Mouse (Mus musculus) layer of hippocampus, adult 18-20 months (tissue): Measurements from ENCODE around the gene Fchsd2. TPM values are rescaled to one million over a fixed set of nuclear protein-coding genes. Genes with fewer than 3 reads are reported as not detected.
"Not testable (repeated sequence)": the region's sequence is repeated elsewhere in the genome, so short reads cannot be mapped to it uniquely, and the experiment has no call there.

Experiments
- DNase-seq, 2 experiments: peaks; one replicate each; pipeline ENCODE4 v3.0.0; 2022; ENCODE audit warnings: low spot score in 2 of 2
- total RNA-seq, 2 experiments: library from RNA; stranded (reverse); gene quantifications; 2 replicates each; pipeline ENCODE4 v1.2.3; 2021

The Fchsd2 gene
- total RNA-seq, 2 experiments from 2014 or later, result 32.7 to 33.8 TPM

GRCm38 (mm10) chr7:101109856-101110350 is 17.2 kb downstream of the Fchsd2 start:
- DNase-seq, result no peak

- no peak for DNase-seq
Observed at GRCm38 (mm10) chr7:101113410-101113809, 20.7 kb downstream of the Fchsd2 start.

GRCm38 (mm10) chr7:101114328-101114727 is 21.7 kb downstream of the Fchsd2 start:
- no peak for DNase-seq

GRCm38 (mm10) chr7:101119391-101119790 is 26.7 kb downstream of the Fchsd2 start:
- DNase-seq, result no peak

GRCm38 (mm10) chr7:101123579-101124347 is 31.1 kb downstream of the Fchsd2 start:
- no peak for DNase-seq

- no peak for DNase-seq
Observed at GRCm38 (mm10) chr7:101127737-101128136, 35.1 kb downstream of the Fchsd2 start.

GRCm38 (mm10) chr7:101128536-101128935 is 35.9 kb downstream of the Fchsd2 start:
- DNase-seq, result no peak

GRCm38 (mm10) chr7:101130646-101131045 is 38.0 kb downstream of the Fchsd2 start:
- no peak for DNase-seq

- no peak for DNase-seq
Observed at GRCm38 (mm10) chr7:101131281-101131680, 38.6 kb downstream of the Fchsd2 start.

- DNase-seq, result no peak
Observed at GRCm38 (mm10) chr7:101133591-101133990, 40.9 kb downstream of the Fchsd2 start.

GRCm38 (mm10) chr7:101134117-101134516 is 41.5 kb downstream of the Fchsd2 start:
- no peak for DNase-seq

- DNase-seq, result no peak
Observed at GRCm38 (mm10) chr7:101138819-101139218, 46.2 kb downstream of the Fchsd2 start.

- DNase-seq, result no peak
Observed at GRCm38 (mm10) chr7:101142907-101143306, 50.2 kb downstream of the Fchsd2 start.

- DNase-seq, result no peak
Observed at GRCm38 (mm10) chr7:101144222-101144621, 51.6 kb downstream of the Fchsd2 start.

GRCm38 (mm10) chr7:101149039-101149438 is 56.4 kb downstream of the Fchsd2 start:
- DNase-seq, result no peak

- not testable (repeated sequence) for DNase-seq
Observed at GRCm38 (mm10) chr7:101154883-101155282, 62.2 kb downstream of the Fchsd2 start.

- DNase-seq, result no peak
Observed at GRCm38 (mm10) chr7:101155284-101155683, 62.6 kb downstream of the Fchsd2 start.

GRCm38 (mm10) chr7:101160266-101160665 is 67.6 kb downstream of the Fchsd2 start:
- peak in 1 of 2 experiments; percentile 13 for DNase-seq

- no peak for DNase-seq
Observed at GRCm38 (mm10) chr7:101162781-101163180, 70.1 kb downstream of the Fchsd2 start.

- DNase-seq, result no peak
Observed at GRCm38 (mm10) chr7:101163878-101164277, 71.2 kb downstream of the Fchsd2 start.

- DNase-seq, result no peak
Observed at GRCm38 (mm10) chr7:101166568-101166967, 73.9 kb downstream of the Fchsd2 start.

- no peak for DNase-seq
Observed at GRCm38 (mm10) chr7:101170482-101170881, 77.8 kb downstream of the Fchsd2 start.

GRCm38 (mm10) chr7:101171002-101171401 is 78.3 kb downstream of the Fchsd2 start:
- DNase-seq, result no peak
